Mouse (Mus musculus): ENCODE measurements around the gene Erc2.

- TF ChIP-seq GATA1 (IDR thresholded peaks at IDR 0.05; ENCODE audit: borderline replicate concordance, low read length): no peak
- no peak for TF ChIP-seq FLI1 (IDR thresholded peaks at IDR 0.05; ENCODE audit: low read length)
Measured at GRCm38 (mm10) chr14:28308661-28309060, 686.4 kb downstream of the Erc2 start.
